Mouse (Mus musculus): ENCODE results near the gene Bahcc1.
A peak's percentile ranks its signal among the peaks of the same experiment; 100 is the strongest.

Gene Bahcc1

DNA sequence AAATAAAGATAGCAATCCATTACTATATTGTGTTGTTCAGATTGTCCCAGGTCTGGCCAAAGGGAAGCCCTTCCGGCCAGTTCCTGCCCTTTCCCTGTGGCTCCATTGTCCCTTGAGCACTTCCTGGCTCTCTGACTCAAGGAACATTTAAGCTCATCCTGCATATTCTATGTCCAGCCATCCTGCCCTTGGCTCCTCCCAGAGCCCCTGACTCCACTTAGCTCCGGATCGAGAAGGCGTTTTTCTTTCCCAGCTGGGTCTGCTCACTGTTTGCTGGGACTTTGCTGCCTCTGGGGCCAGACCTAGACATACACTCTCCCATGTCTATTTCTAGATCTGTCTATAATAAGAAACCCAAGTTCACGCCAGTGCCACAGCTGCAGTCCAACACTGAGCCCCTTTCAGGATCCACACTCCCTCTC, 26.1 kb upstream of the Bahcc1 start:
- peak in 1 of 2 experiments; percentile 40 for DNase-seq

GRCm38 (mm10) chr11:120208848-120209247, 23.9 kb upstream of the Bahcc1 start:
- peak in 1 of 2 experiments; percentile 54 for DNase-seq

DNA sequence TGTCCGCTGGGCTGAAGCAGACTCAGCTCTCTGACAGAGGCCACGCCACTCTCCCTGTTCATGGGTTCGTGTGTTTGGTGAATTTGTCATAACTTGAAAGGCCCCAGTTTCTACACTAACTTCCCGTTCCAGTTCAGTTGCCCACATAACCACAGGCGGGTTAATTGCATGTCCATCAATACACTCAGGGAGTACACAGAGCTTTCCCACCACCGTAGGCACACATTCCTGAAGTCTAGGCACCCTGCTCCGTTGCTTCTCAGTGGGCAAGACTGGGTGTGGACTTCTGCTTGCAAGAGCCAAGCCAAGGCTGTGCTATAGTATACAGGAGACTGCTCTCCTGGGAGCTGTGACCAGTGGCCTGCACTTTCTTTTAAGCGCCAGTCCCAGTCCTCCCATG, 23.3 kb upstream of the Bahcc1 start:
- no peak for DNase-seq

DNA sequence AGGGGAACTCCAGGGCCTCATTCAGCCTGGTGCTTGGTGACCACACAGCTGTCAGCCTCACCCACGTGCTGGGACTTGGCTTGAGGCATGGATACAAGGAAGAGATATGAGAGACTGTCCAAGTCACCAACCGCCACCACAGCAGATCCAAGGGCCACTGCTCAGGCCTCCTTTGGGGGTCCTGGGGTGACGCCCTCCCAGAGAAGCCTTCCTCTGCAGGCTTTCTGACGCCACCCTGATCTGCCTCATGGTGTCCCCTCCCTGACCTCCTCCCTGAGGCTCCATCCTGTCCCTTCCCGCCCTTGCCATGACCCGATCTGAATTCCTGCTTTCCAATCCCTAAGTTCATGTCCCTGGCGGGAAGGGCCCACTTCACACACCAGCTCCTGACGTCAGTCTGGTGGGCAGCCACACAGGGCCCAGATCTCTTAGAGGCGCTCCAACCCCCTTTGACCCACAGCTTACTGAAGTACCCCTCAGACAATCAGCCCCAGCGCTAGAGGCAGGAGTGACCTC, 17.0 kb upstream of the Bahcc1 start:
- peak; percentile 48 to 59 for DNase-seq

GRCm38 (mm10) chr11:120216540-120217324, 16.0 kb upstream of the Bahcc1 start:
- DNase-seq: peak; percentile 36 to 56

DNA sequence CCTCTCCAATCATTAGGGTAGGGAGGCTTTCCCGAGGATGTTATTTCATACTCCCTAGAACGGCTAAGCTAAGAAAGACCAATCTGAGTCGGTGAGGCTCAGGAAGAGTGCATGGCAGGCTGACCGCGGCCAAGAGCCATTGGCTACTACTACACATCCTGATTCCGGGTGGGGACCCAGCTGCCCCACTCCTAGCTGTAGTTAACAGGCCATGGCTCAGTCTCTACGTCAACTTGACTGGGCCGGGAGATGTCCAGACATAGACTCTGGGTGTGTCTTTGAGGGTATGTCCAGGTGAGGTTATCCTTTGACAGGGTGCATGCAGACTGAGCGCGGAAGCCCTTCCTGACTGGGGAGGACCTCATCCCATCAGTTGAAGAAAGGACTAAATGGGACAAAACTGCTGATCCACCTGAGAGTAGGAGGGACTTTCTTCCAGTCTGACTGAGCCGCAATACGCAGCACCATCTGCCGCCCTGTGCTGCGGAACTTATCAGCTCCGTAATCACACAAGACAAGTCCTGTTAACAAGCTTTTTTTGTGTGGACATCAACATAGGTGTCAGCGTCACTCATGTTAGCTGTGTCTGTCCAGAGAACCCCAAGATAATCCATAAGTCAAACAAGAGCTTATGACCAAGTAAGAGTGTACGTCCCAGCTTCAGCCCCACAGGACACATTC, 14.4 kb upstream of the Bahcc1 start:
- no peak for DNase-seq

DNA sequence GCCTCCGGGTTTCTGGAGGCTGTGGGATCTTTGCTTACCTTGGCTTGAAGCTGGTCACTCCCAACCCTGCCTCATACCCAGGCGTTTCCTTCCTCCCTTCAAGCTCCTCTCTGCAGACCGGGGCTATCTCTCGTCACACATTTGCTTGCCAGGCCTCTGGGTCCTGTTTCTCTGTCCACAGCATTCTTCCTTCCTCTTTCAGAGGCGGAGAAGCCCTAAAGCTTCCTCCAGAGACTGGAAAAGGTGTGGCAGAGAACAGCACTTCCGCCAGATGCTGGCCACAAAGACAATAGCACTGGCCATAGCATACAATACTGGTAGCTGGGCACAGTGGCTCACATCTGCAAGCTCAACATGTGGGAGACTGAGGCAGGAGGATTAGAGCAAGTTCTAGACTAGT, 13.8 kb upstream of the Bahcc1 start:
- peak; percentile 43 to 63 for DNase-seq

- peak; percentile 63 to 80 for DNase-seq
These were observed 12.7 kb upstream of the Bahcc1 start for GRCm38 (mm10) chr11:120219916-120220522.

DNA sequence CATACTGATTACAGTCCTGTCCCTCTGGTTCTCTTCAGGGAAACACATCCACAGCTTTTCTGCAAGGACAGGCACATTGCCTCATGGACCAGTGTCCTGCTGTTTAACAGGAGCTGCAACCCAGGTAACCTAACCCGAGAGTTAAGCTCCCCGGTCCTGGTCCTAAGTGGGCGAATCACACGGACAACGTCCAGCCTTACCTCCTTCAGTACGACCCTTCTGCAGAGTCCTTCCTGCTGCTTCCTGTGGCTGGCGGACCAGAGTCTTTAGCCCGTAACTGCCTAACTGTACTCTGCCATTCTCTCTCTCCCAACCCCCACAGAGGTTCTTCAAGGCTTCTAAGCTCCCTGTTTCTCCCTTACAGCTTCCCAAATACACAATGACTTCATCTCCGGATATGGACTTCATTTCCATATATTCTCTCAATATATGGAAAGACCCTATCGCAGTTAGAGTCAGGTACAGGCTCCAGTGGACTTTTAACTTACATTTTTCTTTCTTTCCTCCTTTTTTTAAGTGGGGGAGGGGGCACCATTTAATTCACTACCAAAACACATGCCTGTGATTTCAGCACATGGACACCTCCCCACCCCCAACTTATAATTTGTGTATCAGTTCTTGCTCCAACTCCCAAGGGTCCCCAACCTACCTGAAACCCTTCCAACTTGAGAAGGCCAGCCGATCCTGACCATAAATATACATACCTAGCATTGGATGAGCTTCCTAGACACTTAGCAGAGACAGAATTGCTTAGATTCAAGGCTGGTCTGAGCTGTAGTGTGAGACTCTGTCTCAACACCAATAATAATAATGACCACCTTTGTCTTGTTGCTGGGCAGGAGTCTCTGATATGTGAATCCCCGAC, 11.6 kb upstream of the Bahcc1 start:
- DNase-seq: no peak

DNA sequence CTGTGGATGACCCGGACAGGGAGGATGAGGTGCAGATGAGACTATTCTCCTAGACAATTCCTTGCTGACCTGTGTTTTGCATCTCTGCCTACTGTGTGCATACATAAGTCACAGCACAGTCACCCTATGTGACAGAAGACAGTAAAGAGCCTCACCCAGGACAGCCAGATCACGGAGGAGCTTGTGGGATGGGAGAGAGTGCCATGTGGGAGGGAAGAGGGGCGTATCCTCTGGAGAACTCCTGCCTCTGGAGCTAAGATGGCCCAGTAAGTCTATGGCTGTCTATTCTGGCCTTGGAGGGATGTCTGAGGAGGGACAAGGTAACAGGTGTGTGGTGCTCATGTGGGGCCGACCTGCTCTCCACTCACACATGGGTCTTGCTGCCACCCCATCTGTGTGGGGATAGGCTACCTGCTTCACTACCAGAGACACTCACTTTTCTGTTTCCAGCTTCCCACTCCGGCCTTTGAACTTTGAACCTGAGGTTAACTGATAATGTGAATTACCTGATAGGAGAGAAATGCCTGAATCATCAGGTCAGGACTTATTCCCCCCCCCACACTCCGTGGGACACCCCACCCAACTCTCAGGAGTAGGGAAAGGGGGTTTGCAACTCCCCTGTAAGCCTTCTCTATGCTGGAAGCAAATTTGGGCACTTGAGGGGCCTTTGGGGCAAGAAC, 10.2 kb upstream of the Bahcc1 start:
- DNase-seq: no peak

DNA sequence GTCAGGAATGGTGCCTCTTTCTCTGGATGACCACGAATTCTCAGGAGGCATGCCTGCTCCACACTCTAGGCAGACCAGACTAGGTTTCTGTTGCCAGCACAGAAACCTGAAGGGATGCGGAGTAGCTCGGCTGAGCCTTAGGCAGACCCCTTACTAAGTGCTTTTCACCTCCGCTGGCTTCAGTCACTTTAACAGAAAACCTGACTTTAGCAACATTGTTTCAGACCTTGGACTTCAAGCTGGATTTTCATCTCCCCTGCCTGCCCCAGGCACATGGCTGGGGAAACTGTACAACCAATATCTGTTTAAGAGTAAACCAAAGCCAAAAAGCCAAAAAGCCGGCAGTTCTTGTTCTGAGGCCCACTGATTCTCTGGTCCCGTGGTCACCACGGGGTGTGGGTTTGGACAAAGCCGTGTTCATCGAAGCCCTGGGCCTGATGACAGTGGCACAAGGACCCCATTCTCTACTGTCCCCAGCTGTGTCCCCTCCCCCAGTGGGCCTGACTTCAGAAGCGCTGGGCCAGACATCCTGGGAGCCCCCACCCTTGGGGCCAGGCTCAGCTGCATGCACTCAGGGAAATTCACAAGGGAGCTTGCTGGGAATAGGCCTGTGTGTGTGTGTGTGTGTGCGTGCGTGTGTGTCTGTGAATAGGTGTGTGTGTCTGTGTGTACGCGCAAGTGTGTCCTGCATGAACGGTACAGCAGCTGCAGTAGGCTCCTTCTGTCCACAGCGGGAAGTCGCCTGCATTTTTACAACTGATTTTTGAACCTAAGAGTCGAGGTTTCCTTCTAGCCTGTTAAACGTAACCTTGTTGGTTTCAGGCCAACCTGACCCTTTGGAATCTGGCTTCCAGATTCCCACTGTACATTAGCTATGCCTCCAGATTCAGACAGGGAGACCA, 8.9 kb upstream of the Bahcc1 start:
- DNase-seq: peak; percentile 66 to 74

DNA sequence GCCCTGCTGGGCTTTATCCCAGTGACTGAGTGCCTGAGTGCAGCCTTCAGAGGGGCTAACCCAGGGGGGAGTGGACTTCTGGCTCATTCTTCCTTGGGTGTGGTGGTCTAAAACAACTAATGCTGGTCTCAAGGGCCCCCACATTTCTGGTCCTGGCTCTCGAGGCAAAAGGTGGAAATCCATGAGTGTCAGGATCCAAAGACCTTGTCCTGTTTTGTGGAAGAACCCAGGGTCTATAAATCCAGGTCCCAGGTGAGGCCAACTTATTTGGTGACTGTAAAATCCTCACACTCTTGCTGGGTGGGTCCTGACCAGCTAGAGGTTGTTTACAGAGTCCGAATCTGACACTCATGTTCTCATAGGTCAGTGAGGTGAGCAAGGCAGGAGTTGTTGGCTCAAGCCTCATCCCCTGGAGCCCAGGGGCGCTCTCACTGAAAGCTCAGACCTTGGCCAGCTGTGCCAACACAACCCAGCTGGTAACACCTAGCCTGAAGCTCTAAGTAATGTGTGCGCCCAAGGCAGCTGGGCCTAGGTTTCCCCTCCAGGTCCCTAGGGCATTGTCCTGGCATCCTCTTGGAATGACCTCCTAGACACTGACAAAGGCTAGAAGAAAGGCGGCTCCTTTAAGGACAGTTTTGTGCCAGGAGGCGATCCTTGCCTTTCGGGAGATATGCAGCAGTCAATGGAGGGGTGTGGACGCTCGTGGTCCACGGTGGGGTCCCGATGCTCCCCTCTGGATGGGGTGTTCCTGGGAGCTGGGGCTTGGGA, 8.1 kb upstream of the Bahcc1 start:
- DNase-seq: peak; percentile 66 to 68

- peak; percentile 62 to 81 for DNase-seq
These were observed 7.2 kb upstream of the Bahcc1 start for GRCm38 (mm10) chr11:120225256-120226195.

DNA sequence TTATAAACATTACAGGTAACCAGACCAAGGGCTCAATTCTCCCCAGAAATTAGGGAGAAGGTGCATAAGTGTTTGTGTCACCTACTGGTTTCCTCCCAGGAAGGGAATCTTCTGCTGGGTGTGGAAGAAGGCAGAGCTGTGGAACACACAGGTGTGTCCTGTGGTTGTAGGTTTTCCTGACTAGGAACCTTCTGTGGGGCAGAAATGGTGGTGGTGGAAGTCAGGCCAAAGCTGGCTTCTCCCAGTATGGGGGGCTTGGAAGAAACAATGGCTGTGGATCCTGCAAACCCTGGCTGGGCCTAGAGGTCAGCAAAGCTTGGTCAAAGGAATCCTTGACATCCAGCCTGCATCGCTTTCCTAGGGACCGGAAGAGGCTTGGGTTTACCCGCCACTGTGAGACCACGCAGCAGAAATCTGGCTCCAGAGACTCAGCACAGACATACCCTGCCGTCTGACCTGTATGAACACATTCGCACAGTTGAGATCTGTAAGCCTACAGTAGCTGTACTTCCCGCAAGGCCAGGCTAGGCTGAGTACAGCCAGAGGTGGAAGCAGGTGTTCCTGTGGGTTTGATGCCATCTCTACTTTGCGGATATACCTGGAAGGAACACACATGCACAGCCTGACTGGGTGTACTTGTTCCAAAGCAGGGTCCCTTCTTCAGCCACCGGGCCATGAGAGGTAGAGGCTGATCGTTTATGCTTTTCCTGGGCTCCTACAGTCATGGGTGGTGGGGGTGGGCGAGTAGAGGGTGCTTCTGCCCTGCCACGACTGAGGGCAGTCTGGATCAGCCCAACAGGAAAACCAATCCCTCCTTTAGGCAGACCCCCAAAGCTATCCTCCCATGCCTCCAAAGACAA, 6.1 kb upstream of the Bahcc1 start:
- DNase-seq: no peak

DNA sequence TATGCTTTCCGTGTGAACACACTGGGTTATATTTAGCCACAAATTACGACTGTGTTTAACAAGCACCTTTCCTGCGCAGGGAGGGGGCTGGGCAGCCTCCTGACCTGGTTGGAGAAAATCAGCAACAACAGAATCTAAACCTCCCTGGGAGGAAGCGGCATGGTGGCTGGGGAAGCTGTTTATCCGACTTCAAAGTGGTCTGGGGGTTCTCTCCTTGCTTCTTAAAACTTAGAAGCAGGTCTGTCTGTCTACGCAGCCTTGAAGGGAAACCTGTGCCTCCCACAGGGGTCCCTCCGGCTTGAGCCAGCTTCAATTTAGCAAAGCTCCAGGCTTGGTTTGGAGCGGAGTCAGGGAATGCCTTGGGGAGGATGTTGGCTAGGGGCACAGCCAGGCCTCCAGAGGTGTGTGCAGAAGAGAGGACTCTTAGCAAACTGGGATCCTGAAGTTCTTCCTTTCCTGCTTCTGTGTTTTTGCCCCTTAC, 5.1 kb upstream of the Bahcc1 start:
- peak in 1 of 2 experiments; percentile 56 for DNase-seq

- peak in 1 of 2 experiments; percentile 61 for DNase-seq
These were observed 4.4 kb upstream of the Bahcc1 start for GRCm38 (mm10) chr11:120228116-120228890.

Measured in kidney, postnatal 36 days (tissue).